Mouse (Mus musculus): ENCODE results near the gene Tas2r116.

DNA sequence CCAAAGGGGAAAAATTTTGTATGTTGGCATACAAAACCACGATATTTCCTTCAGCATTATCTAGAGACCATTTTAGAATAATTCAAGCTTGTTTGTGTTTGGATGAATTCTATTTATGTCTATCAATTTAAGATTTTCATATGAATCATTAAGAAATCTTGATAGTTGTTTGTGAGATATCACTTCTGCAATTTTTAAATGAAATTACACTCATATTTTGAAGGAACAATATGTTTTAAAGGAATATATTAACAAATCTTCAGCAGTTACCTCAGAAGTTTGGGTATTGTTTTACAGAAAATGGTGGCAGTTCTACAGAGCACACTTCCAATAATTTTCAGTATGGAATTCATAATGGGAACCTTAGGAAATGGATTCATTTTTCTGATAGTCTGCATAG, 37.5 kb downstream of the Tas2r116 start, which contains the start of gene Tas2r113:
- TF ChIP-seq CTCF (IDR thresholded peaks at IDR 0.05; ENCODE audit: low read depth) (no peak), EP300 (optimal IDR thresholded peaks at IDR 0.05) (no peak)

Data from stomach, postnatal 0 days (tissue).